Mouse (Mus musculus) ES-Bruce4 (cell line): Measurements from ENCODE around the gene Rnf185.

Experiments
- CTCF ChIP-seq: IDR thresholded peaks from one replicate; pipeline ENCODE4 v1.8.1; 2011; ENCODE audit warnings: low read depth, low read length
- EP300 ChIP-seq: IDR thresholded peaks from 2 replicates; pipeline ENCODE4 v1.6.1; 2011; ENCODE audit warnings: low read depth, low read length; ENCODE audit not compliant: insufficient read depth
- POLR2A ChIP-seq: IDR thresholded peaks from one replicate; pipeline ENCODE4 v1.8.1; 2011; ENCODE audit warnings: low read length; ENCODE audit not compliant: insufficient read depth

GRCm38 (mm10) chr11:3408997-3409732 is 43.0 kb downstream of the Rnf185 start, which contains the start of gene Limk2:
- peak; percentile 81 for TF ChIP-seq CTCF
- peak; percentile 42 for TF ChIP-seq POLR2A
- 0 out of 2 replicates have a peak, but pooled peaks have one; percentile 45 for TF ChIP-seq EP300
